Mouse (Mus musculus) E14TG2a.4 (cell line): ENCODE measurements around the gene Neurod1.

ENCODE experiments used
- CTCF ChIP-seq: conservative IDR thresholded peaks from 2 replicates; pipeline ENCODE4 v1.5.1; 2014; ENCODE audit warnings: low read length
- NANOG ChIP-seq: IDR thresholded peaks from 2 replicates; pipeline ENCODE4 v1.6.1; 2014; ENCODE audit warnings: borderline replicate concordance, low read length, mixed read lengths

DNA sequence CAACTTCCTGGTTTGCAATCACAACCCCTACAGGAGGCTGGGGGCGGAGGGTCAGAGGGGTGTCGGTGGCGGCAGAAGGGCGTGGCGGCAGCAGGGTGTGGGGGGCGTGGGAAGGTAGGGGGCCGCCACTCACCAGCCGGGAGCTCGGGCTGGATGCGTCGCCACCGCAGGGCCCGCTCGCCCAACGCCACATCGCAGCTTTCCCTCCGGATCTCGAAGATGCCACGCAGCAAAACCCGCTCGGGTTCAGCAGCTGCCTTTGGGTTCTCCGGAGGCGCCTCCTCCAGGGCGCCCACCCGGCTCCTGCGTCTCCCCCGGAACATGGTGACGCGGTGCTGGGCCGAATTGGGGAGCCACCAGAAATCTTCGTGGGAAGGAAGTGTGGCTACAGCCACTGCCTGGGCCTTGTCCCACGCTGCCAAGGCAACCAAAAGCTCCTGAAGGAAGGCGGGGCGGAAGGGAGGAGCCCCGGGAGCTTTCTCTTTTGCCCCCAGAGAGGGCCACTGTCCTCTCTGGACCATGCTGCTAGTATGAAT lies 27.9 kb downstream of the Neurod1 start:
- TF ChIP-seq CTCF (no peak), NANOG (no peak)
